ENCODE assay signal across 16 mouse cellular contexts in the genomic region with DNA sequence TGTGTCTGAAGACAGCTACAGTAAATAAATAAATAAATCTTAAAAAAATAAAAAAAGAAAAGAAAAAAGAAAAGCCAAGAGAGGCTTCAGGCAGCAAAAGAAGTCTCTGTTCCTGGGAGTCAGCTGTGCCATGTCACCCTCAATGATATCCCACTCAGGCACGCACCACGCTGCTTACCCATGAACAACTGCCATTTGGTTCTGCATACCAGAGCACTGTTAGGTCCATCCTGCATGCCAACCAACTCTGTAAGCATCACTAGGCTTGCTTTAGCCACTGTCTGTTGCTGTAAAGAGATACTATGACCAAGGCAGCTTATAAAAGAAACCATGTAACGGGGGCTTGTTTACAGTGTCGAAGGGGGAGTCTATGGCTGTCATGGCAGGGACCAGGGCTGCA. TPM values are rescaled to one million over a fixed set of nuclear protein-coding genes. Genes with fewer than 3 reads are reported as not detected.
DNase-seq lines count a peak whose midpoint lies in the region; TF ChIP-seq lines count a peak whose summit lies in the region.
"Had no signal": no experiment of that assay in that cellular context is flagged by ENCODE, and none has a peak within 500 bp of the region (broad histone marks: within the 10 kb centered on the region; RNA-seq: fewer than 3 reads in every experiment).

No protein-coding gene starts in this region.

- WGBS in heart, adult 2 months = 95% methylated on average over 4 of the region's 4 CpGs

- H3K4me2 ChIP-seq in myocyte (ENCODE audit: low read depth) = no peak overlapping the region

- H3K27me3 ChIP-seq in heart, adult 2 months (ENCODE audit: control insufficient read depth, insufficient read depth, low read length) = no peaks in the 10 kb centered on the region
- no peaks in the 10 kb centered on the region for H3K27me3 ChIP-seq in myocyte (ENCODE audit: control insufficient read depth, insufficient read depth, insufficient read length)
- H3K27me3 ChIP-seq: Patski had no signal

- TF ChIP-seq CTCF in heart, adult 2 months (IDR thresholded peaks at IDR 0.05) = no peak

- H3K79me2 ChIP-seq in heart, adult 2 months (replicated peaks; ENCODE audit: control insufficient read depth, insufficient read depth, low read length) = no peaks in the 10 kb centered on the region
- no peaks in the 10 kb centered on the region for H3K79me2 ChIP-seq in myocyte (ENCODE audit: control insufficient read depth, insufficient read depth)

- intact Hi-C loops in heart, adult 2 months (cut with DNase I) = no loop called here

- DNase-seq in heart, adult 11 months = peak; percentile 78
- no peak for DNase-seq in heart, adult 2 months
- no peak for DNase-seq in spleen, postnatal 14 days (ENCODE audit: low spot score in 2 of 2)
- DNase-seq: adrenal gland, adult 2 months; adrenal gland, adult 8-10 months; adrenal gland, postnatal 10 days; adrenal gland, postnatal 14 days; adrenal gland, postnatal 25 days; adrenal gland, postnatal 36 days; B cell, adult 2 months; cerebellum, adult 11 months; cerebellum, adult 11-12 months; cerebellum, adult 18-20 months had no signal

- H3K4me1 ChIP-seq in heart, adult 2 months (ENCODE audit: control insufficient read depth, insufficient read depth, low read length) = peaks cover 9% of the 10 kb centered on the region

- H3K36me3 ChIP-seq in heart, adult 2 months (ENCODE audit: control insufficient read depth, insufficient read depth, low read length) = no peaks in the 10 kb centered on the region; the same call in 1 of the 2 replicates
- no peaks in the 10 kb centered on the region for H3K36me3 ChIP-seq in myocyte (ENCODE audit: control insufficient read depth, insufficient read depth)
- H3K36me3 ChIP-seq: G1E had no signal

- no peak overlapping the region for H3ac ChIP-seq in myocyte (ENCODE audit: control insufficient read depth, insufficient read length)

- H3K4me3 ChIP-seq in heart, adult 2 months = no peak overlapping the region
- no peak overlapping the region for H3K4me3 ChIP-seq in myocyte

- H3K27ac ChIP-seq in heart, adult 2 months = no peak overlapping the region

- no peak for TF ChIP-seq POLR2A in heart, adult 2 months (IDR thresholded peaks at IDR 0.05; ENCODE audit: insufficient read depth, low read depth, low read length)
- no peak for TF ChIP-seq POLR2A in myocyte (IDR thresholded peaks at IDR 0.05; ENCODE audit: insufficient read length, low read depth)

- H3K9ac ChIP-seq in heart, adult 2 months (ENCODE audit: low read depth, low read length) = no peak overlapping the region

- no peak for TF ChIP-seq EP300 in heart, adult 2 months (IDR thresholded peaks at IDR 0.05; ENCODE audit: insufficient read depth, low read depth, low read length)

TF ChIP-seq in myocyte, 11 proteins besides CTCF, POLR2A, EP300 and RAD21:
- peak in 2 of 3 experiments; percentile 35 to 86 for TF ChIP-seq MYOG (IDR thresholded peaks at IDR 0.05; ENCODE audit: control insufficient read depth in 1 of 3, insufficient read depth in 1 of 3, insufficient read length in 2 of 3, low read depth in 2 of 3)
- no peak for TF ChIP-seq TCF12 (IDR thresholded peaks at IDR 0.05; ENCODE audit: insufficient read depth, poor library complexity, severe bottlenecking)
- TF ChIP-seq MYOD1 (IDR thresholded peaks at IDR 0.05; ENCODE audit: control insufficient read depth in 1 of 3, insufficient read length in 2 of 3, low read depth in 2 of 3) = peak in 2 of 3 experiments; percentile 36 to 74
- peak; percentile 11 for TF ChIP-seq TCF3 (IDR thresholded peaks at IDR 0.05; ENCODE audit: insufficient read length, low read depth)
- no peak for TF ChIP-seq CEBPB (IDR thresholded peaks at IDR 0.05; ENCODE audit: insufficient read depth, poor library complexity, severe bottlenecking)
TF ChIP-seq in myocyte: peak in this region for 3.

RNA-seq across cellular contexts. Expression of a gene that starts 13.5 kb away (rescaled TPM):
- total RNA-seq in heart, adult 2 months (2021) = 10 to 100 TPM; 37.4 to 39.3 TPM
- 21.9 and 29.1 TPM in 2 replicates for polyA plus RNA-seq in heart, adult 2 months (2012; rRNA removed)
- 23.3 TPM for polyA plus RNA-seq in myocyte (2012; fragmentation: generic; extraction: Trizol)
